Mouse (Mus musculus) frontal cortex, postnatal 10 days (tissue): ENCODE data around the gene Gng12.

Experiments used
- DNase-seq, 2 experiments: peaks; one replicate each; pipeline ENCODE4 v3.0.0; 2022; ENCODE audit warnings: low spot score in 2 of 2, mixed read lengths in 1 of 2

Gene Gng12

DNA sequence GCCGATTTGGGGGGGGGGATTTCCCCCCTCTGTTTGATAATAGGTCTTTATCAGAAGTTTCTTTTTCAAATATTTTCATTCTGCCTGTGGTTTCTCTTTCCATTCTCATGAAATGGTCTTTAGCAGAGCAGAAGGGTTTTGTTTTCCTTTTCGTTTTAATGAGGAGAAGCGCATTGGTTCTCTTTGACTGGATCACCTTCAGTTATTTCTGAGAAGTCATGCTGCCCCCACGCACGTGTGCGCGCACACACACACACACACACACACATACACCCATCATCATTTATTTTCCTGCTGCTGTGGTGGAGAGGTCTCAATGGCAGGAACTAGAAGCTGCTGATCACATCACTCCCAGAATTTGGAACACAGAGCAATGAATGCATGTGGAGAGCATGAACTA is 20.8 kb downstream of the Gng12 start:
- no peak for DNase-seq

DNA sequence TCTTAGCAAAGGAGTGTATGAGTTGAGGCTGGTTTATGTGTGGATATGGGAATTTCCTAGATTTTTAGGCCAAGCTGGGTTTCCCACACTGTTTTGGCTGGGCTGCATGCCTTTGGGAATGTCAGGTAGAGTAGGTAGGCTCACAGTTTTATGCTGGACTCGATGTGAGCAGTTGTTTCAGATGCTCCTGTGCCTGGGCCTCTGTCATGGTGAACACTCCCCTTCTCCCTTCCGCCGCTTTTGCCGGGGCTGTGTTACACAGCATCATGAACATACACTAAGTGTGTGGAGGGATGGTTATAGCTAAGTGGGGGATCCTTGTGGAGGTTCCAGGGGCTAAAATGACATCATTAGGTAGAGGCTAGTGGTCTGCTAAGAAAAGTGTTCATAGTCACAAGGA is 24.6 kb downstream of the Gng12 start:
- DNase-seq = no peak

DNA sequence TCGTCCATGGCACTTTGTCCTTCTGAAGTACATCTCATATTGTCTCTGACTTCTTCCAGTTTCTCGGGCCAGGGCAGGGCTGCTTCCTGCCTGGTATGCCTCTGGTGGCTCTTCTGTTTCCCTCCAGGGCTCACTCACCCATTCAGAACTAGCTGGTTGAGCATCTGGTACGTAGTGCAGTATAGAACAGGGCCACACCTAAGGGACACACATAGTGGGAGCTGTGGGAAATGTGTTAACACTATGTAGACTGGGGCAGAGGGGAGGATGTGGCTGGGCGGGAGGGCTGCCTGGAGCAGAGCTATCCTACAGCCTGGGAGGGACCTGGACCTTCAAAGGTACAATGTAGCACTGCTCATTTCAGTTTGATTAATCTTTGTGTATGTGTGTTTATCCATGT is 25.6 kb downstream of the Gng12 start:
- no peak for DNase-seq

DNA sequence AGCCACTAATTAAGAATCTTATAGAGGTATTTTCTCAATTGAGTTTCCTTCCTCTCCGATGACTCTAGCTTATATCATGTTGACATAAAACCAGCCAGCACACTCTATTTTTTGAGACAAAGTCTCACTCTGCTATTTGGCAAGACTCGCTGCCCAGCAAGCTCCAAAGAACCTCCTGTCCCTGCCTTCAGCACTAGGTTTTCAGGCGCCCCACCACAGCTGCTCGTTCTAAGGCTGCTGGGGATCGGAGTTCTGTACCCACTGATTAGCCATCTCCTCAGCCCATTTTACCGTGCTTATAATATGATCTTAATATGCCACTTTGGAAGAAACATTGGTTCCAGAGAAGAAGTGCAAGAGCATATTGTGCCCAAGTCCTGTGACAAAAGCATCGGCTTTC is 26.3 kb downstream of the Gng12 start:
- no peak for DNase-seq

DNA sequence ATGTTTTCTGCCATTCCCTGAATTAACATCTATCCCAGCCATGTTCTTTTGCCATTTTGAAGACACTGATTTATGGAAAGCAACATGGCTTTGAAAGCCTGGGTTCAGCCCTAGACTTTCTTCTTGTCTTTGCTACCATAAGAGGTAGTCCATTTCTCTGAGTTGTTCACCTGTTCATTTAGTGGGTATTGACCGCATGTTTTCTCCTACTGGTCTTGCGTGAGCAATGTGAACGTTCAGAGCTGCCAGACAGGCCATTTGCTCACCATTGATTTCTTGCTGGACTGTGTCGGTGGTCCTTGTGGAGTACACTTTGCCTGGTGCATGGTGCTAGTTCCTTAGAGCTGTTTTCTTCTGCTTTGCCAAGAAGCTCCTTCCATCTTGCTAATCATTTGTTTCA is 27.7 kb downstream of the Gng12 start:
- no peak for DNase-seq

DNA sequence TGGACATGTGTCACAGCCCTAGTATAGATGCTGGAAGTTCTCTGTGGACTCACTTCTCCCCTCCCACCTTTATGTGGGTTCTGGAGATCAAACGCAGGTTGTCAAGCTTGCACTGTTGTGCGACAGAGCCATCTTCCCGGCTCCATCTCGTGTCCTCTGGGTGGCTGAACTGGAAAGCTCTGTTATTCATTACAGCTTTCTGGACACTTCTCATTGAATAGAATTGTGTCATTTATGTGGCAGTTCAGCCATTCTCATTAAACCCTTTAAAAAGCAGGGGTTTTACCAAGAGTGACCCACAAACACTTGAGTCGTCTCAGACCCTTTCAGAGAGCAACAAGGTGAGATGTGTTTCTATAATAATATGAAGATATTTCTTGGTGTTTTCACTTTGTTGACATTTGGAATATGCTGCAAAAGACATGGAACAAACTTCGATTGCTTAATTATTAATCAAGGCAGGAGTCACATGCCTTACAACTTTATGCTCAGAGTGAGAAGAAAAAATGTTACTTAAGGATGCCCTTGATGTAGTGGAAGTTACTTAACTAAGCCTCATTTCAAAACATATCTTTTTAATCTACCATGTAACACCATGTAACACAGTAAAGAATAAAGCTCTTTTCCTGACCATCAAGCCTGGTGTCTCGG is 28.2 kb downstream of the Gng12 start:
- DNase-seq = no peak

DNA sequence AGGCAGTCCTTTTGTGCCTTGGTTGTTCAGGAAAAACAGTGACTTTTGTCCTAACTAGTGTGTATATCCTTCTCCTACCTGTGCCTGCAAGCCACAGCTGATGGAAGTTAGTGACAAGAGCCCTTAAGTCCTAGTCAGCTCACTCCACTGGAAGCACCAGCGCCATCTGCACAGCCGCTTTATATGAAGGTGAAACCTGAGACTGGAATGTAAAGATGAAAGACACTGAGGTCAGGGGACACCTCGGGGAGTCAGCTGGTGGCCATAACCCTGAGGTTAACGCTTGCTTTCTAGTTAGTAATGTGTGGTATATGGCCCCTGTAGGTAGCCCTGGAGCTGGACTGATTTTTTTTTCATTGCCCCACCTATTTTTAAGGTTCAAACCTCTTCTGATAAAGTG is 30.1 kb downstream of the Gng12 start:
- DNase-seq = no peak

DNA sequence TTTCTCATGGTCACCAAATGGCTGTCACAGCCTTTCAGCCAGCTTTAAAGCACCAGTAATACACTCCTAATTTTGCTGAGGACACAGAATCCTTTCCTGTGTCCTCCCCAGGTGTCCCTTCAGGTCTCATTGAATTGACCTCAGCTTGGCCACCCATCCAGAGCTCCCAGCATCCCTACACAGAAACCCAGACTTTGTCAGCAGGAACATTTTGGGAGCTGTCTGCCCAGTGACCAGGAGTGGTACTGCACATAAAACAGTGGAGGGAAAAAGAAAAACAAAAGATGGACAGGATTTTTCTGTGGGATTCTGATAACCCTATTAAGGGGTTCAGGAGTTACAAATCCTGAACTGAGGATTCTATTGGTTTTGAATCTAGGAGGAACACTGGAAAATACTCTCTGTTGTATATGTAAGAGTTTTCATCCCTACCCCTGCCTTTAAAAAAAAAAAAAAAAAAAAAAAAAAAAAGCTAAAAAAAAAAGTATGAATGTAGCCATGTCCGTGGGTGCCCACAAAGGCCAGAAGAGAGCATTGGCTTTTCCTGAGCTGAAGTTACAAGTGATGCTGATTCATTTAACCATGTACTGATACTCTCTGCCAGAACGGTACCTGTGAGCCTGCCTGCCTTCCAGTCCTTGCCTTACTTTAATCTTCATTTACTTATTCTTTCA is 32.9 kb downstream of the Gng12 start:
- no peak for DNase-seq

DNA sequence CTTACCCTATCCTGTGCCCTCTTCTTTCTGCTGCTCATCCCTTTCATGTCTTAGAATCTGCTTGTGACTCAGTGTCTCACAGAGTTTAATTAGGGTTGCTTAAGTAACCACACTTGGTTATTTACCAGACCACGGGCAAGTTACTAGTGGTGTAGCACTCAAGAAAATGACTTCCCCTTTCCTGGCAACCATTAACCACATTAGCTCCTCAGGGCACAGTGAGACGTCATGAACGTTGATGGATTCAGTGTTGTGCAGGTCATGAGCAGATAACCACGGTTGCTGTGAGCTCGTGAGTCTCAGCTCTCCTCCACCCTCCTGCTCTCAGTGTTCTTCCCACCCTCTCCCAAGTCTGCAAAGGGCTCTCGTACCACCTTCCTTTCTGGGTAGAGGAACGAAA is 33.5 kb downstream of the Gng12 start:
- no peak for DNase-seq

DNA sequence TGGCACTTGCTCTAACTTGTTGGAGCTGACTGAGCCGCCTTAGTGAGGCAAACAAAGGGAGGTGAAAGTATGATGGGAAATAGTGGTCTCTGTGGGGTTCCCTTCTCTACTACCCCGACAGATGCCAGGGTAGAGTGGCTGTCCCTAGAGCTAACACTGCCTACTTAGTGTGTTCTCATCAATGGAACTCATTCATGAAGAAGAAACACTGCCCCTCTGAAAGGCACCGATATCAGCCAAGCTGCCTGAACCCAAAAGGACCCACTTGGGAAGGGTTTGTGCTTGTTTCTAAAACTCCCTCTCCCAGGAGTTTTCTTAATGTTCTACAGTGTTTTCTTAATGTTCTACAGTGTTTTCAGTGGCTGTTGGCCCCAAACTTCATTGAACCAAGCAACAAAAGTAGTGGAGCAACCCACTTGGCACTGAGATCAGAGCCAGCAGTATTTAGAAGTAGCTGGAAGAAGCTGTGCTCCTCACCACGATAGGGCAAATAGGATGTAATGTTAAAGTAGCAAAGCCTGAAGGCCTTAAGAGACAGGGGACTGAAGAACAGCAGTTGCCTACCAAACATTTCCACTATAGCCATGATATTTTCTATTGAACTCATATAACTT is 36.1 kb downstream of the Gng12 start:
- DNase-seq = peak; percentile 19 to 40

DNA sequence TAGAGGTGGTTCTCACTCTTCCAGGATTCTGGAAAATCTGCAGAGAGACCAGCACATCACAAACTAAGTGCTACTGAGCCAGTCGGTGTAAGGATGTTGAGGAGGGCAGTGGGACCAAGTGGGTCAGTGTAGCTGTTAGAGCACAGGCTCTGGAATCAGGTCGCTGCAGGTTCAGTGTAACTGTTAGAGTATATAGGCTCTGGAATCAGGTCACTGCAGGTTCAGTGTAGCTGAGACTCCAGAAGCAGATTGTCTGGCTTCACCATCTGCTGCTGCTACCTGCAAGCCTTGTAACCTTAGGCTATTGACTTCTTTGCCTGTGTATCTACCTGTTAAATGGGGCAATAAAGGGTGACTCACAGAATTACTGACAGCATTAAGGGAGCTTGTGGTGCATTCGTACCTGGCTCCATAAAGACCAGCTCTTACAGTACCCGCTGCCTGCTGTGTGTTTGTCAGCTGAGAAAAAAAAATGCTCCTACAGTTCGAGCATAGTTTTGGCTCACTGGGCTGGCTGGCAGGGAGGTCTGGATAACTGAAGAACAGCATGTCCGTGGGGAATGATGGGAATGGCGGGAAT is 44.5 kb downstream of the Gng12 start:
- DNase-seq = no peak

DNA sequence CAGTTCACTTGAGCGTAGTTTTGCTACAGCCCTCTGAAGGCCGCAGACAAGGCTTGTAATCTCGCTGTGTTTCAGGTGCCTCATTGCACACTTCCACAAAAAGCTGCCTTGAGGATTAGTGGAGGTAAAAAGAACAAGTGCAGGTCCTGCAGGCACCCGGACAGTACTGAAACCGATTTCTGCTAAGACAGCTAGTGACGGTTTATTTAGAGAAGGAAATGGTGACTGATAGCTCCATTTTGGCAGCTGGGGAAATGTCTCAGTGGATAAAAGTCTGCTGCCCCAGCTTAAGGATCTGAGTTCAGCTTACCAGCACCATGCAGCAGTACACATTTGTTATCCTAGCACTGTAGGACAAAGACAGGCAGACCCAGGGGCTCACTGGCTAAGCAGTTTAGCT is 45.6 kb downstream of the Gng12 start:
- DNase-seq = no peak

DNA sequence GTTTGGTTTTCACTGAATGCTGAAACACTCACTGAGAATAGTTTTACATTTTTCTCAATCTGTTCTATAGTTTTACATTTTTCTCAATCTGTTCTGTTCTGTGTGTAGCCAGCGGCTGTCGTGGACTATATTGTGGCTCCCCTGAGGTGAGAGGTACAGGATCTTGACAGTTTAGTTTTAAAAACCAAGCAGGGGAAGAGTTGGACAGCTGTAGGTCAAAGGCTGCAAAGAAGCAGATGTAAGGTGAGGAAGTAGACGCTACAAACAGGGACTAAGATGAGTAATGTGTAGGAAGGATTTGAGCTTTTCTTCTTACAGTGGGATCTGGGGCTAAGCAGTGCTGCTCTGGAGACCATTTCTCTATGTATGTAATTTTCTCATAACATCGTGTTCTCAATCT is 46.6 kb downstream of the Gng12 start:
- DNase-seq = no peak

DNA sequence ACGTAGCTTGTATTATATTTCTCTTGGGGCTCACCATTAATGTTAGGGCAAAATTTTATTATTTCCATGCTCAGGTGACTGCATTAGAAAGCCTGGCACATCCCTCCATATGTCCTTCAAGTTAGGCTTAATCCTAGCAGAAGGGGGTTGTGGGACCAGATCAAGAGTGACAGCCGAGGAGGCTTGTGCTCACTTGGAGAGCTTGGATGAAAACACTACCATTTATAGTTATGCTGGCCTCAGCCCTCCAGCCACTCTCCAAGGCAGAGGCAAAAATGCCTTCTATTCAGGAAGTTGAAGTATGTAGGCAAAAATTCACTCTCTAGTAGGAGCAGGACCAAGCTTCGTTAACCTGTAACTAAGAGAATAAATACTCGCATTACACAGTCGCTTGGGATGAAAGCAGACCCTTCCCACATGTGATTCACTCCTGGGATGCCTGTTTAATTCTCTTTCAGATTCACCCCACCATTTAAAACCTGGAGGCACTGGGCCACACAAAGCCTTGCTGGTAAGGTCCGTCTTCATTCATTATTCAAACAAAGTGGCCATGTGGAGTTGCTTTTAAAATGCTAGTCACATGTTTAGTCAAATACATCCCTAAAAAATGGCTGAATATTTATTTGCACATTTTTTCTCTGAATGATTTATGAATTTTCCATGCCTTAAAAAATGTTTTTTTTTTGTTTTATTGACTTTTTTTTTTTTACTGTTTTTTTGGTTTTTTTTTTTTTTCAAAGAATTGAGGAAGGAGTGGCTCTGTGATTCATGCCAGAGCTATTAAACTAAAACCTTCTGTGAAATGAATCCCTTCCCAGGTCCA is 47.4 kb downstream of the Gng12 start:
- DNase-seq = no peak

DNA sequence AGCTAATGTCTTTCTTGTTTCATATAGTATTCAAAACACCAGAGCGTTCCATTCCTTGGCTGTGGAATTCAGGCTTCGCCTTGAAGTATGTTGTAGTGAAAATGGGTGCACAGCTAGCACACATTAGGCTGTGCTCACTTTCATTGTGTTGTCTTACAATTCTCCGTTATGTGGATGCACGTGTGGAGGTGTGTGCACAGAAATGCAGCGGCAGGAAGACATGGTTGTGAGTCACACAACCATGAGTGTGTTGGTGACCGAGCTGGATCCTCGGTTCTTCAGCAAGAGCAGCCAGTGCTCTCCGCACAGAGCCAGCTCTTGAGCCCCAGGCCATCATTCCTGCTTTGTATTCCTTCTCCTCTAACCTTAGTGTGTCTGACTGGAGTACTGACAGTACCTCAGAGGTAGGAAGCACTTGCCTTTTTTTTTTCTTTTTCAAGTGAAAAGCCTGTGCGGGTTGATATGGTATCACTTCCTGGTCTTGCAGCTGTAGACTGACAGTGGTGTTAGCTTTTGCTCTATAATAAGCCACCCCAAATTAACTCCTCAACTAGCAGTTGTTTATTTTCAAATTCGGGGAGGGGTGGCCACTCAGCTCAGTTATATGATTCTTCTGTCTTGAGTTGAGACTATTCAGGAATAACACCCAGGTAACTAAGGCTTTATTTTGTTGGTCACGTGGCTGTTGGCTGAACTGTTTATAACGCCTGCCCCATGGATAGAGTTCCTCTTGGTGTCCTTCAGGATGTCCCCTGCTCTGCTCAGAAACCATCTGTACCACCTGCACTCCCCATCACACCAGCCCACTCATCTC is 48.2 kb downstream of the Gng12 start:
- DNase-seq = no peak

DNA sequence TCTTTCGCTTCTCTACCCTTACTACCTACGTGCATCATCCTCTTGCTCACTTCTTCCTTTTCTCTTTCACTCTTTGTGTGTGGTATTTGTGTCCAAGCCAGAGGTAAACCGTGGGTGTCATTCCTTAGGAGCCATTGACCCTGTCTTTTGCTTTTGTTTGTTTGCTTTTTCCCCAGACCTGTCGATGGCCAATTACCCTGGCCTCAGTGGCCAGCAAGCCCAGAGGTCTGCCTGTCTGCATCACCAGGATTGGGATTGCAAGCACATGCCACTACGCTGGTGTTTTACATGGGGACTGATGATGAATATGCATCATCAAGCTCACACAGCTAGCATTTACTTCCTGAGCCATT is 48.8 kb downstream of the Gng12 start:
- no peak for DNase-seq

DNA sequence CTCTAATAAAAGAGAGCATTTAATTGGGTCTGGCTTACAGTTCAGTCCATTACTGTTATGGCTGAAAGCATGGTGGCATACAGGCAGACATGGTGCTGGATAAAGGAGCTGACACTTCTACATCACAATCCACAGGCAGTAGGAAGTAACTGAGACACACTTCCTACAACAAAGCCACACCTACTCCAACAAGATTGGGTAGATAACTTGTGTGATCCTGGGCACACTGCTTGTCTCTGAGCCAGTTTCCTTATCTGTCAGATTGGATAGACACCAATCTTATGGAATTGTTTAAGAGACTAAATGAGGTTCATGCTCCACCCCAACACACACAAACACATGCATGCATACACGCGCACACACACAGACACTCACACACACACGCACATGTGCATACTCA is 51.9 kb downstream of the Gng12 start:
- no peak for DNase-seq

DNA sequence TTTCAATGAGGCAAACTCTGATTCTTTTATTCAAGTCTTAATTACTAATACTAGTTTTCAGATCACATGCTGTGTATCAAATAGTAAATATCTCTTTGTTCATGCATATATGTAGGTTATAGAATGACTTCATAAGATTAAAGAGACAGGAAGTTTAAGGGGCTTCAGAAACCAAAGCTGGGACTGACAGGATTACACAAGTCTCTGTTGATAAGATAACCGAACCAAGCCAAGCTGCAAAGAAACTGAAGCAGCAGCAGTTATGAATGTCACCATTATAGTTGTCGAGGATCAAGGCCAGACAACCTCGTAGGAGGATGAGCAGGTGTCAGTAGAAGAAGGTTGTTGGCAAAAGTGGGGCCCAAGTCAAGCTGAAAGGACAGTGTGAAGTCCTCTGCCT is 52.7 kb downstream of the Gng12 start:
- DNase-seq = no peak

DNA sequence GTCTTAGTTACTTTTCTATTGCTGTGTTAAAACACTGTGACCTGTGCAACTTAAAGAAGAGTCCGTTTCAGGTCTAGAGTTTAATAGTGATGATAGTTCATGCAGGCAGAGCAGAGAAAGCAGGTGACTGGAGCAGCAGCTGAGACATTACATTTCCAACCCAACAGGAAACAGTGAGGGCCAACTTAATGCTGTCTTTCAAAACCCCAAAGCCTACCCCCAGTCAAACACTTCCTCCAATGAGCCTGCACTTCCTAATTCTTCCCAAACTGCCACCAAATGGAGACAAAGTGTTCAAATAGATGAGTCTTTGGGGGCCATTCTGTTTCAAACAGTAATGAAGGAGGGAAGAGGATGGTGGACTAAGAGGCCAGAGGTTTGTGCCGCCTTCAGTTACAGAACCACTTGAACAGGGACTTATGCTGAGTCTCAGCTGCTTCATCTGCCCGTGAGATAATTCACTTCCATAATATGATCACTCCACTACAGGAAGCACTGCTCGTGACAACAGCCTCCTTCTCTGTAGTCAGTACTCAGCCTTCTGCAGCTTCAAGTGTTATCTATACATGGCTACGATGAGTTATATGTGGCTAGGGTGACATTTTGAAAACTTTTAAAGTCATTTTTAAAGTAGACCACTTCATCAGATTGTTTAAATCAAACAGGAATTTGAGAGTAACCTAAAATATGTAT is 55.7 kb downstream of the Gng12 start:
- no peak for DNase-seq

DNA sequence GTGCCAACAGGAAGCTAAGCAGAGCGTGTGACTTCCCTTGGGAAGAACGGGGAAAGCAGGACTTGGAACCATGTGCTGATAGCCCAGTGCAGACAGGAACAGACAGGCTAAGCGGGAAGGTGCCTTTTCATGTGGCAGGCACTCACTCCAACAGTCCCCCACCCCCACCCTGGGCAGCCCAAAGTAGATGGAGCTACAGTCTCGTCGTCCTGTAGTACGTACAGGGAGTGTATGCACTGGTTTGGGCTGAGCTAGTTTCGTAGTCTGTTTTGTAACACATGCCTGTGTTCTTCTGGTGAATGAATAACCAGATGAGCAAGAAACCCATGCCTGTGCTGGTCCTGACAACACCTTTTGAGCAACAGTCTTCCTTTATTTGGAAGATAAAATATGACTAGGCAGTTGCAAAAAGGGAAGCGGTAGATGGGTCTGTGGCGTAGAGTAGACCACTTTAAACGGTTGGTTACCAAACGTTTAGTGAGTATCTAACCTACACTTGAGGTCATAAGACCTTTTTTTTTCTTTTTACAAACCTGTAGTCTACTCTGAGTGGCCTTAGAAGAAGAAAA is 57.8 kb downstream of the Gng12 start:
- no peak for DNase-seq
